Mouse (Mus musculus): ENCODE data around the gene Palld. TPM values are rescaled to one million over a fixed set of nuclear protein-coding genes. Genes with fewer than 3 reads are reported as not detected.
A peak's percentile ranks its signal among the peaks of the same experiment; 100 is the strongest.

Gene Palld
- polyA plus RNA-seq, 1 experiment from 2014 or later = 18.1 TPM

GRCm38 (mm10) chr8:61517502-61518185 lies 384.8 kb downstream of the Palld start:
- 76% methylated on average over 14 of the region's 14 CpGs for WGBS
- Histone ChIP-seq H3K4me1 (replicated peaks) (peaks cover 18% of the 10 kb centered on the region), H3K4me2 (no peak overlapping the region), H3K9ac (no peak overlapping the region), H3K36me3 (peaks cover 2% of the 10 kb centered on the region; the same call in 1 of the 2 replicates), H3K9me3 (no peaks in the 10 kb centered on the region), H3K27me3 (no peaks in the 10 kb centered on the region), H3K4me3 (no peak overlapping the region), H3K27ac (replicated peaks) (no peak overlapping the region)
- ATAC-seq (ENCODE audit: low FRiP score, low read depth) = no peak

- H3K4me1 ChIP-seq (replicated peaks) = peaks cover 18% of the 10 kb centered on the region
- H3K27me3 ChIP-seq = no peaks in the 10 kb centered on the region
- no peak for ATAC-seq (ENCODE audit: low FRiP score, low read depth)
- no peaks in the 10 kb centered on the region for H3K9me3 ChIP-seq
- peaks cover 4% of the 10 kb centered on the region; the same call in 1 of the 2 replicates for H3K36me3 ChIP-seq
- H3K27ac ChIP-seq (replicated peaks) = no peak overlapping the region; the same call in 1 of the 2 replicates
- no peak overlapping the region; the same call in 1 of the 2 replicates for H3K4me2 ChIP-seq
- WGBS = 54% methylated on average over 8 of the region's 8 CpGs
- no peak overlapping the region for H3K4me3 ChIP-seq
- H3K9ac ChIP-seq = no peak overlapping the region
Measured at GRCm38 (mm10) chr8:61516745-61517501, 385.6 kb downstream of the Palld start.

- H3K27ac ChIP-seq (replicated peaks) = peak overlapping the region; percentile 84
- H3K4me1 ChIP-seq (replicated peaks) = peaks cover 18% of the 10 kb centered on the region
- no peaks in the 10 kb centered on the region for H3K9me3 ChIP-seq
- peaks cover 4% of the 10 kb centered on the region; the same call in 1 of the 2 replicates for H3K36me3 ChIP-seq
- 16% methylated on average over 25 of the region's 25 CpGs for WGBS
- ATAC-seq (ENCODE audit: low FRiP score, low read depth) = peak; percentile 89
- H3K9ac ChIP-seq = peak overlapping the region; percentile 14
- peak overlapping the region; percentile 47 for H3K4me2 ChIP-seq
- H3K4me3 ChIP-seq = peak overlapping the region; percentile 25
- no peaks in the 10 kb centered on the region for H3K27me3 ChIP-seq
Measured at GRCm38 (mm10) chr8:61515931-61516744, 386.4 kb downstream of the Palld start.

GRCm38 (mm10) chr8:61515110-61515930 lies 387.2 kb downstream of the Palld start:
- peak overlapping the region; percentile 25 for H3K4me3 ChIP-seq
- H3K36me3 ChIP-seq = peaks cover 4% of the 10 kb centered on the region; the same call in 1 of the 2 replicates
- ATAC-seq (ENCODE audit: low FRiP score, low read depth) = peak; percentile 72
- H3K9ac ChIP-seq = peak overlapping the region; percentile 15
- H3K4me1 ChIP-seq (replicated peaks) = peaks cover 18% of the 10 kb centered on the region
- H3K4me2 ChIP-seq = peak overlapping the region; percentile 47
- H3K27ac ChIP-seq (replicated peaks) = peak overlapping the region; percentile 84
- H3K9me3 ChIP-seq = no peaks in the 10 kb centered on the region
- no peaks in the 10 kb centered on the region for H3K27me3 ChIP-seq
- WGBS = 29% methylated on average over 24 of the region's 24 CpGs

GRCm38 (mm10) chr8:61502277-61502676 lies 400.2 kb downstream of the Palld start:
- H3K9ac ChIP-seq = no peak overlapping the region
- no peaks in the 10 kb centered on the region for H3K9me3 ChIP-seq
- no peaks in the 10 kb centered on the region for H3K4me1 ChIP-seq (replicated peaks)
- 0 out of 2 replicates have a peak, but pooled peaks cover 3% of the 10 kb centered on the region for H3K36me3 ChIP-seq
- no peak for ATAC-seq (ENCODE audit: low FRiP score, low read depth)
- no peak overlapping the region for H3K4me3 ChIP-seq
- no peak overlapping the region for H3K4me2 ChIP-seq
- no peak overlapping the region for H3K27ac ChIP-seq (replicated peaks)
- H3K27me3 ChIP-seq = no peaks in the 10 kb centered on the region

GRCm38 (mm10) chr8:61500914-61501313 lies 401.6 kb downstream of the Palld start:
- H3K4me1 ChIP-seq (replicated peaks) = no peaks in the 10 kb centered on the region
- no peaks in the 10 kb centered on the region for H3K9me3 ChIP-seq
- H3K4me3 ChIP-seq = no peak overlapping the region

GRCm38 (mm10) chr8:61499035-61499434 lies 403.5 kb downstream of the Palld start:
- H3K4me1 ChIP-seq (replicated peaks) = no peaks in the 10 kb centered on the region
- H3K9ac ChIP-seq = no peak overlapping the region
- no peak overlapping the region for H3K4me2 ChIP-seq
- ATAC-seq (ENCODE audit: low FRiP score, low read depth) = no peak
- peaks cover 8% of the 10 kb centered on the region; the same call in 1 of the 2 replicates for H3K36me3 ChIP-seq
- no peaks in the 10 kb centered on the region for H3K27me3 ChIP-seq
- H3K9me3 ChIP-seq = no peaks in the 10 kb centered on the region
- no peak overlapping the region for H3K4me3 ChIP-seq
- WGBS = 62% methylated on average over 4 of the region's 4 CpGs
- H3K27ac ChIP-seq (replicated peaks) = no peak overlapping the region

More at GRCm38 (mm10) chr8:61500914-61501313, 401.6 kb downstream of the Palld start:
- H3K27me3 ChIP-seq = no peaks in the 10 kb centered on the region
- WGBS = 77% methylated on average over 3 of the region's 3 CpGs
- 0 out of 2 replicates have a peak, but pooled peaks cover 8% of the 10 kb centered on the region for H3K36me3 ChIP-seq
- no peak for ATAC-seq (ENCODE audit: low FRiP score, low read depth)
- H3K4me2 ChIP-seq = no peak overlapping the region
- H3K27ac ChIP-seq (replicated peaks) = no peak overlapping the region
- H3K9ac ChIP-seq = no peak overlapping the region

- H3K4me1 ChIP-seq (replicated peaks) = no peaks in the 10 kb centered on the region
- no peaks in the 10 kb centered on the region for H3K27me3 ChIP-seq
- no peak overlapping the region for H3K4me2 ChIP-seq
- H3K36me3 ChIP-seq = peaks cover 4% of the 10 kb centered on the region; the same call in 1 of the 2 replicates
- no peak for ATAC-seq (ENCODE audit: low FRiP score, low read depth)
- no peak overlapping the region for H3K27ac ChIP-seq (replicated peaks)
- H3K4me3 ChIP-seq = no peak overlapping the region
- WGBS = 92% methylated on average over 4 of the region's 4 CpGs
- no peak overlapping the region for H3K9ac ChIP-seq
- H3K9me3 ChIP-seq = no peaks in the 10 kb centered on the region
Measured at GRCm38 (mm10) chr8:61497110-61497509, 405.4 kb downstream of the Palld start.

GRCm38 (mm10) chr8:61488631-61489030 lies 413.9 kb downstream of the Palld start:
- Histone ChIP-seq H3K4me1 (replicated peaks) (peaks cover 8% of the 10 kb centered on the region), H3K36me3 (no peaks in the 10 kb centered on the region), H3K27ac (replicated peaks) (no peak overlapping the region), H3K9ac (no peak overlapping the region), H3K4me3 (peak overlapping the region; percentile 78; the same call in 1 of the 2 replicates), H3K9me3 (no peaks in the 10 kb centered on the region), H3K4me2 (peak overlapping the region; percentile 87), H3K27me3 (no peaks in the 10 kb centered on the region)
- WGBS = 92% methylated on average over 8 of the region's 8 CpGs
- no peak for ATAC-seq (ENCODE audit: low FRiP score, low read depth)

- 2% methylated on average over 29 of the region's 29 CpGs for WGBS
- Histone ChIP-seq H3K4me3 (peak within 1 kb of the TSS; percentile 78), H3K9ac (peak within 1 kb of the TSS; percentile 85), H3K4me1 (replicated peaks) (peaks cover 8% of the 10 kb centered on the region), H3K9me3 (no peaks in the 10 kb centered on the region), H3K27me3 (no peaks in the 10 kb centered on the region), H3K4me2 (peak within 1 kb of the TSS; percentile 87), H3K36me3 (no peaks in the 10 kb centered on the region), H3K27ac (replicated peaks) (peak within 1 kb of the TSS; percentile 95)
- ATAC-seq (ENCODE audit: low FRiP score, low read depth) = peak; percentile 95
Measured at GRCm38 (mm10) chr8:61487597-61488156, 414.8 kb downstream of the Palld start, which contains the start of gene Cbr4. Gene Cbr4 (plus strand): TSS chr8:61487734.
